Mouse (Mus musculus): Measurements from ENCODE around the gene Cdh1. TPM values are rescaled to one million over a fixed set of nuclear protein-coding genes. Genes with fewer than 3 reads are reported as not detected.
"Not testable (repeated sequence)": the region's sequence is repeated elsewhere in the genome, so short reads cannot be mapped to it uniquely, and the experiment has no call there.

The Cdh1 gene
- polyA plus RNA-seq (2012; ENCODE audit: insufficient read depth, insufficient read length, missing spikeins) = 0.12 TPM in 1 of 2 replicates, not detected in the other

- H3K4me3 ChIP-seq (ENCODE audit: insufficient read depth, low read length) = peak within 1 kb of the TSS; percentile 48
- TF ChIP-seq POLR2A (IDR thresholded peaks at IDR 0.05; ENCODE audit: borderline replicate concordance, low read depth, low read length) = no peak
- no peak for TF ChIP-seq CTCF (IDR thresholded peaks at IDR 0.05; ENCODE audit: low read depth, low read length)
- no peak within 1 kb of the TSS for H3K27ac ChIP-seq (ENCODE audit: insufficient read depth, low read depth, low read length)
- peaks cover 6% of the 10 kb centered on the region; the same call in 1 of the 2 replicates for H3K4me1 ChIP-seq (ENCODE audit: control insufficient read depth, insufficient read depth, low read length)
These were observed at the start of gene Cdh1 for GRCm38 (mm10) chr8:106603131-106603819. Gene Cdh1 (plus strand): TSS chr8:106603351.

- peaks cover 4% of the 10 kb centered on the region for H3K4me1 ChIP-seq (ENCODE audit: control insufficient read depth, insufficient read depth, low read length)
- TF ChIP-seq POLR2A (IDR thresholded peaks at IDR 0.05; ENCODE audit: borderline replicate concordance, low read depth, low read length) = no peak
- no peak for TF ChIP-seq CTCF (IDR thresholded peaks at IDR 0.05; ENCODE audit: low read depth, low read length)
- no peak overlapping the region for H3K27ac ChIP-seq (ENCODE audit: insufficient read depth, low read depth, low read length)
- H3K4me3 ChIP-seq (ENCODE audit: insufficient read depth, low read length) = no peak overlapping the region
These were observed 49.1 kb upstream of the Cdh1 start for GRCm38 (mm10) chr8:106554011-106554410.

GRCm38 (mm10) chr8:106556068-106556645, 47.0 kb upstream of the Cdh1 start:
- TF ChIP-seq CTCF (IDR thresholded peaks at IDR 0.05; ENCODE audit: low read depth, low read length) (no peak), POLR2A (IDR thresholded peaks at IDR 0.05; ENCODE audit: borderline replicate concordance, low read depth, low read length) (no peak)
- Histone ChIP-seq H3K4me3 (ENCODE audit: insufficient read depth, low read length) (no peak overlapping the region), H3K4me1 (ENCODE audit: control insufficient read depth, insufficient read depth, low read length) (peaks cover 7% of the 10 kb centered on the region), H3K27ac (ENCODE audit: insufficient read depth, low read depth, low read length) (no peak overlapping the region)

GRCm38 (mm10) chr8:106559844-106560243, 43.3 kb upstream of the Cdh1 start:
- Histone ChIP-seq H3K4me3 (ENCODE audit: insufficient read depth, low read length) (no peak overlapping the region), H3K4me1 (ENCODE audit: control insufficient read depth, insufficient read depth, low read length) (peaks cover 21% of the 10 kb centered on the region)
- TF ChIP-seq CTCF (IDR thresholded peaks at IDR 0.05; ENCODE audit: low read depth, low read length) (no peak), POLR2A (IDR thresholded peaks at IDR 0.05; ENCODE audit: borderline replicate concordance, low read depth, low read length) (no peak)

GRCm38 (mm10) chr8:106561097-106561865, 41.9 kb upstream of the Cdh1 start:
- H3K27ac ChIP-seq (ENCODE audit: insufficient read depth, low read depth, low read length) = no peak overlapping the region
- H3K4me1 ChIP-seq (ENCODE audit: control insufficient read depth, insufficient read depth, low read length) = peaks cover 21% of the 10 kb centered on the region
- no peak for TF ChIP-seq POLR2A (IDR thresholded peaks at IDR 0.05; ENCODE audit: borderline replicate concordance, low read depth, low read length)
- peak; percentile 86 for TF ChIP-seq CTCF (IDR thresholded peaks at IDR 0.05; ENCODE audit: low read depth, low read length)
- H3K4me3 ChIP-seq (ENCODE audit: insufficient read depth, low read length) = no peak overlapping the region

More at GRCm38 (mm10) chr8:106559844-106560243, 43.3 kb upstream of the Cdh1 start:
- no peak overlapping the region for H3K27ac ChIP-seq (ENCODE audit: insufficient read depth, low read depth, low read length)

GRCm38 (mm10) chr8:106563691-106564182, 39.4 kb upstream of the Cdh1 start:
- TF ChIP-seq POLR2A (IDR thresholded peaks at IDR 0.05; ENCODE audit: borderline replicate concordance, low read depth, low read length) = no peak
- TF ChIP-seq CTCF (IDR thresholded peaks at IDR 0.05; ENCODE audit: low read depth, low read length) = no peak; the same call in 1 of the 2 replicates
- no peak overlapping the region for H3K4me3 ChIP-seq (ENCODE audit: insufficient read depth, low read length)
- peaks cover 17% of the 10 kb centered on the region for H3K4me1 ChIP-seq (ENCODE audit: control insufficient read depth, insufficient read depth, low read length)
- H3K27ac ChIP-seq (ENCODE audit: insufficient read depth, low read depth, low read length) = no peak overlapping the region

- H3K4me3 ChIP-seq (ENCODE audit: insufficient read depth, low read length) = no peak overlapping the region
- TF ChIP-seq CTCF (IDR thresholded peaks at IDR 0.05; ENCODE audit: low read depth, low read length) (no peak), POLR2A (IDR thresholded peaks at IDR 0.05; ENCODE audit: borderline replicate concordance, low read depth, low read length) (no peak)
- H3K4me1 ChIP-seq (ENCODE audit: control insufficient read depth, insufficient read depth, low read length) = peaks cover 7% of the 10 kb centered on the region
- no peak overlapping the region for H3K27ac ChIP-seq (ENCODE audit: insufficient read depth, low read depth, low read length)
These were observed 34.1 kb upstream of the Cdh1 start for GRCm38 (mm10) chr8:106569006-106569405.

- no peak for TF ChIP-seq POLR2A (IDR thresholded peaks at IDR 0.05; ENCODE audit: borderline replicate concordance, low read depth, low read length)
- no peak for TF ChIP-seq CTCF (IDR thresholded peaks at IDR 0.05; ENCODE audit: low read depth, low read length)
- peaks cover 11% of the 10 kb centered on the region for H3K4me1 ChIP-seq (ENCODE audit: control insufficient read depth, insufficient read depth, low read length)
- H3K27ac ChIP-seq (ENCODE audit: insufficient read depth, low read depth, low read length) = no peak overlapping the region
- H3K4me3 ChIP-seq (ENCODE audit: insufficient read depth, low read length) = no peak overlapping the region
These were observed 32.8 kb upstream of the Cdh1 start for GRCm38 (mm10) chr8:106570386-106570785.

- Histone ChIP-seq H3K27ac (ENCODE audit: insufficient read depth, low read depth, low read length) (no peak overlapping the region), H3K4me3 (ENCODE audit: insufficient read depth, low read length) (no peak overlapping the region), H3K4me1 (ENCODE audit: control insufficient read depth, insufficient read depth, low read length) (peaks cover 15% of the 10 kb centered on the region)
- TF ChIP-seq CTCF (IDR thresholded peaks at IDR 0.05; ENCODE audit: low read depth, low read length) = no peak
- TF ChIP-seq POLR2A (IDR thresholded peaks at IDR 0.05; ENCODE audit: borderline replicate concordance, low read depth, low read length) = no peak
These were observed 31.5 kb upstream of the Cdh1 start for GRCm38 (mm10) chr8:106571551-106572172.

GRCm38 (mm10) chr8:106572175-106572574, 31.0 kb upstream of the Cdh1 start:
- H3K27ac ChIP-seq (ENCODE audit: insufficient read depth, low read depth, low read length); H3K4me3 ChIP-seq (ENCODE audit: insufficient read depth, low read length): not testable (repeated sequence)

GRCm38 (mm10) chr8:106573168-106573567, 30.0 kb upstream of the Cdh1 start, which contains the start of gene Gm10073:
Gene Gm10073 (minus strand): TSS chr8:106573461.
- H3K27ac ChIP-seq (ENCODE audit: insufficient read depth, low read depth, low read length); H3K4me3 ChIP-seq (ENCODE audit: insufficient read depth, low read length): not testable (repeated sequence)
- peaks cover 22% of the 10 kb centered on the region for H3K4me1 ChIP-seq (ENCODE audit: control insufficient read depth, insufficient read depth, low read length)

More at GRCm38 (mm10) chr8:106572175-106572574, 31.0 kb upstream of the Cdh1 start:
- H3K4me1 ChIP-seq (ENCODE audit: control insufficient read depth, insufficient read depth, low read length) = peaks cover 17% of the 10 kb centered on the region

Data from bone marrow macrophage, adult 2 months (primary cell).